Mouse (Mus musculus) heart, postnatal 0 days (tissue): ENCODE data around the gene Tpcn2. TPM values are rescaled to one million over a fixed set of nuclear protein-coding genes. Genes with fewer than 3 reads are reported as not detected.

Source experiments
- ATAC-seq: fragments of 200-750 bp; cut with Nextera tagmentation; 2 replicates; pipeline ENCODE4 v1.8.0; 2017; ENCODE audit warnings: low read depth, moderate number of reproducible peaks, moderate library complexity; ENCODE audit not compliant: insufficient read depth
- DNase-seq: peaks from one replicate; pipeline ENCODE4 v3.0.0-alpha.2; 2016; ENCODE audit warnings: low spot score
- H3K27ac ChIP-seq: fragments of 300-500 bp; sonication (generic); 2 replicates; pipeline ENCODE4 v1.5.1; 2014; ENCODE audit warnings: low read depth, mild to moderate bottlenecking
- H3K27me3 ChIP-seq: fragments of 300-500 bp; sonication (generic); 2 replicates; pipeline ENCODE4 v1.6.1; 2014; ENCODE audit warnings: low read length, mixed read lengths; ENCODE audit not compliant: control insufficient read depth, insufficient read depth
- H3K36me3 ChIP-seq: fragments of 300-500 bp; sonication (generic); replicated peaks from 2 replicates; pipeline ENCODE4 v1.6.1; 2014; ENCODE audit warnings: low read length, mixed read lengths; ENCODE audit not compliant: control insufficient read depth, insufficient read depth
- H3K4me1 ChIP-seq: fragments of 300-500 bp; sonication (generic); 2 replicates; pipeline ENCODE4 v1.6.1; 2014; ENCODE audit warnings: antibody characterized with exemption; ENCODE audit not compliant: control insufficient read depth, insufficient read depth
- H3K4me2 ChIP-seq: fragments of 300-500 bp; sonication (generic); 2 replicates; pipeline ENCODE4 v1.6.1; 2014; ENCODE audit warnings: low read depth, mild to moderate bottlenecking, low read length, moderate library complexity
- H3K4me3 ChIP-seq: fragments of 300-500 bp; sonication (generic); 2 replicates; pipeline ENCODE4 v1.5.1; 2014; ENCODE audit warnings: low read depth, low read length
- H3K9ac ChIP-seq: fragments of 300-500 bp; sonication (generic); replicated peaks from 2 replicates; pipeline ENCODE4 v1.6.1; 2014; ENCODE audit warnings: low read depth, low read length, mixed read lengths
- H3K9me3 ChIP-seq: fragments of 300-500 bp; sonication (generic); replicated peaks from 2 replicates; pipeline ENCODE4 v1.6.1; 2016; ENCODE audit warnings: low read length; ENCODE audit not compliant: control insufficient read depth
- CTCF ChIP-seq: IDR thresholded peaks from 2 replicates; pipeline ENCODE4 v1.5.1; 2016; ENCODE audit warnings: antibody characterized with exemption, control low read depth, low read depth
- EP300 ChIP-seq: IDR thresholded peaks from 2 replicates; pipeline ENCODE4 v1.6.1; 2016; ENCODE audit warnings: antibody characterized with exemption, low read depth
- WGBS: fragments of 180-500 bp; shearing (Covaris S2); extraction: QIAGEN DNeasy Blood & Tissue Kit; methylation state at CpG from one replicate; pipeline ENCODE4 v1.1.7; 2014; 5-methylcytosine and 5-hydroxymethylcytosine counted together
- polyA plus RNA-seq: library from polyadenylated mRNA; unstranded; fragments of >200 nt; fragmentation: Nextera tagmentation; extraction: Ambion mirVana; gene quantifications from 2 replicates; pipeline ENCODE4 v1.2.1, GENCODE M21; 2015
- total RNA-seq: library from RNA; depleted of rRNA; stranded (reverse); fragments of >200 nt; gene quantifications from 2 replicates; pipeline ENCODE4 v1.2.3, GENCODE M21; 2014; ENCODE audit warnings: low replicate concordance

The Tpcn2 gene
- total and polyA plus RNA-seq, 2 experiments from 2014 or later = 2.7 to 6.1 TPM

GRCm38 (mm10) chr7:145298666-145299490 is 15.1 kb upstream of the Tpcn2 start:
- ATAC-seq (no peak), DNase-seq (peak; percentile 2)
- H3K27ac ChIP-seq = no peak overlapping the region
- WGBS = 74% methylated on average over 3 of the region's 3 CpGs
- no peak overlapping the region for H3K9ac ChIP-seq
- no peak overlapping the region for H3K4me2 ChIP-seq
- H3K27me3 ChIP-seq = no peaks in the 10 kb centered on the region
- no peaks in the 10 kb centered on the region for H3K36me3 ChIP-seq
- no peaks in the 10 kb centered on the region for H3K4me1 ChIP-seq
- no peak overlapping the region for H3K4me3 ChIP-seq
- H3K9me3 ChIP-seq = no peaks in the 10 kb centered on the region
- TF ChIP-seq CTCF (no peak), EP300 (no peak)

- no peak overlapping the region for H3K4me2 ChIP-seq
- H3K4me3 ChIP-seq = no peak overlapping the region
- TF ChIP-seq CTCF = 0 out of 2 replicates have a peak, but pooled peaks have one; percentile 23
- TF ChIP-seq EP300 = no peak
- no peaks in the 10 kb centered on the region for H3K4me1 ChIP-seq
- no peaks in the 10 kb centered on the region for H3K9me3 ChIP-seq
- 36% methylated on average over 6 of the region's 6 CpGs for WGBS
- DNase-seq = no peak
- ATAC-seq = no peak
- H3K27me3 ChIP-seq = no peaks in the 10 kb centered on the region
- no peak overlapping the region for H3K9ac ChIP-seq
- H3K27ac ChIP-seq = no peak overlapping the region
- no peaks in the 10 kb centered on the region for H3K36me3 ChIP-seq
These were observed 10.0 kb upstream of the Tpcn2 start for GRCm38 (mm10) chr7:145293859-145294258.

- H3K9ac ChIP-seq = no peak overlapping the region
- H3K36me3 ChIP-seq = no peaks in the 10 kb centered on the region
- H3K27ac ChIP-seq = no peak overlapping the region
- no peaks in the 10 kb centered on the region for H3K9me3 ChIP-seq
- H3K4me3 ChIP-seq = no peak overlapping the region
- no peak overlapping the region for H3K4me2 ChIP-seq
- WGBS = 61% methylated on average over 2 of the region's 2 CpGs
- ATAC-seq = no peak
- H3K27me3 ChIP-seq = no peaks in the 10 kb centered on the region
- no peak for DNase-seq
- H3K4me1 ChIP-seq = no peaks in the 10 kb centered on the region
- TF ChIP-seq EP300 (no peak), CTCF (no peak)
These were observed 8.9 kb upstream of the Tpcn2 start for GRCm38 (mm10) chr7:145292726-145293125.

- H3K4me2 ChIP-seq = no peak overlapping the region
- no peaks in the 10 kb centered on the region for H3K4me1 ChIP-seq
- TF ChIP-seq CTCF = no peak
- no peak for TF ChIP-seq EP300
- H3K27me3 ChIP-seq = no peaks in the 10 kb centered on the region
- DNase-seq = no peak
- no peak for ATAC-seq
- no peaks in the 10 kb centered on the region for H3K36me3 ChIP-seq
- 95% methylated on average over 2 of the region's 2 CpGs for WGBS
- no peaks in the 10 kb centered on the region for H3K9me3 ChIP-seq
- no peak overlapping the region for H3K4me3 ChIP-seq
- H3K9ac ChIP-seq = no peak overlapping the region
- H3K27ac ChIP-seq = no peak overlapping the region
These were observed 8.0 kb upstream of the Tpcn2 start for GRCm38 (mm10) chr7:145291847-145292246.

GRCm38 (mm10) chr7:145289302-145289701 is 5.5 kb upstream of the Tpcn2 start:
- no peak overlapping the region for H3K4me3 ChIP-seq
- H3K27me3 ChIP-seq = no peaks in the 10 kb centered on the region
- no peaks in the 10 kb centered on the region for H3K36me3 ChIP-seq
- peak; percentile 46; the same call in 1 of the 2 replicates for ATAC-seq
- no peak overlapping the region for H3K4me2 ChIP-seq
- TF ChIP-seq EP300 (no peak), CTCF (peak; percentile 34)
- H3K27ac ChIP-seq = no peak overlapping the region
- WGBS = 21% methylated on average over 5 of the region's 5 CpGs
- no peaks in the 10 kb centered on the region for H3K4me1 ChIP-seq
- no peak overlapping the region for H3K9ac ChIP-seq
- H3K9me3 ChIP-seq = no peaks in the 10 kb centered on the region
- DNase-seq = no peak

GRCm38 (mm10) chr7:145287410-145287809 is 3.6 kb upstream of the Tpcn2 start:
- DNase-seq = no peak
- H3K27ac ChIP-seq = no peak overlapping the region
- peaks cover 10% of the 10 kb centered on the region for H3K4me1 ChIP-seq
- no peaks in the 10 kb centered on the region for H3K9me3 ChIP-seq
- no peak overlapping the region for H3K4me2 ChIP-seq
- no peak for ATAC-seq
- H3K27me3 ChIP-seq = no peaks in the 10 kb centered on the region
- H3K4me3 ChIP-seq = no peak overlapping the region
- TF ChIP-seq EP300 (no peak), CTCF (no peak)
- 32% methylated on average over 6 of the region's 6 CpGs for WGBS
- H3K9ac ChIP-seq = no peak overlapping the region
- H3K36me3 ChIP-seq = no peaks in the 10 kb centered on the region
